In genomic region chr13:55830833-55831721, GRCm38 (mm10) we compare ENCODE assay signal across 11 mouse cellular contexts. TPM values are rescaled to one million over a fixed set of nuclear protein-coding genes. Genes with fewer than 3 reads are reported as not detected.
DNase-seq lines count a peak whose midpoint lies in the region; ATAC-seq lines count a peak whose summit lies in the region.
"Had no signal": no experiment of that assay in that cellular context is flagged by ENCODE, and none has a peak within 500 bp of the region (broad histone marks: within the 10 kb centered on the region; RNA-seq: fewer than 3 reads in every experiment).

No protein-coding gene starts in this region.

- H3K27me3 ChIP-seq in heart, embryonic 13.5 days (replicated peaks) = peaks cover 95% of the 10 kb centered on the region
- H3K27me3 ChIP-seq in hindbrain, embryonic 13.5 days = peaks cover 92% of the 10 kb centered on the region
- peaks cover 93% of the 10 kb centered on the region for H3K27me3 ChIP-seq in midbrain, embryonic 12.5 days

- no peak overlapping the region for H3K27ac ChIP-seq in heart, embryonic 13.5 days (replicated peaks)
- no peak overlapping the region for H3K27ac ChIP-seq in hindbrain, embryonic 13.5 days
- H3K27ac ChIP-seq in midbrain, embryonic 12.5 days (replicated peaks) = no peak overlapping the region

- no peaks in the 10 kb centered on the region for H3K9me3 ChIP-seq in heart, embryonic 13.5 days
- no peaks in the 10 kb centered on the region; the same call in 1 of the 2 replicates for H3K9me3 ChIP-seq in hindbrain, embryonic 13.5 days
- no peaks in the 10 kb centered on the region for H3K9me3 ChIP-seq in midbrain, embryonic 12.5 days
- H3K9me3 ChIP-seq: G1E had no signal

- WGBS in heart, embryonic 13.5 days = 1% methylated on average over 41 of the region's 82 CpGs
- under 1% methylated on average over 55 of the region's 82 CpGs for WGBS in hindbrain, embryonic 13.5 days
- WGBS in midbrain, embryonic 12.5 days = under 1% methylated on average over 49 of the region's 82 CpGs

- no peaks in the 10 kb centered on the region for H3K36me3 ChIP-seq in heart, embryonic 13.5 days
- no peaks in the 10 kb centered on the region for H3K36me3 ChIP-seq in hindbrain, embryonic 13.5 days
- H3K36me3 ChIP-seq in midbrain, embryonic 12.5 days = no peaks in the 10 kb centered on the region
- H3K36me3 ChIP-seq: G1E had no signal

- H3K4me1 ChIP-seq in heart, embryonic 13.5 days = peaks cover 35% of the 10 kb centered on the region
- H3K4me1 ChIP-seq in hindbrain, embryonic 13.5 days (replicated peaks) = peaks cover 28% of the 10 kb centered on the region
- peaks cover 37% of the 10 kb centered on the region for H3K4me1 ChIP-seq in midbrain, embryonic 12.5 days

- H3K4me3 ChIP-seq in heart, embryonic 13.5 days = peak overlapping the region; percentile 49
- peak overlapping the region; percentile 15 for H3K4me3 ChIP-seq in hindbrain, embryonic 13.5 days
- H3K4me3 ChIP-seq in midbrain, embryonic 12.5 days = peak overlapping the region; percentile 18

- no peak; the same call in 1 of the 2 replicates for ATAC-seq in heart, embryonic 13.5 days (ENCODE audit: extremely low read depth, insufficient number of reproducible peaks, low FRiP score, low TSS enrichment)
- no peak for ATAC-seq in hindbrain, embryonic 13.5 days (ENCODE audit: low FRiP score)
- ATAC-seq in midbrain, embryonic 12.5 days (ENCODE audit: low FRiP score, low read depth) = no peak

- H3K4me2 ChIP-seq in heart, embryonic 13.5 days = peak overlapping the region; percentile 71
- H3K4me2 ChIP-seq in hindbrain, embryonic 13.5 days = peak overlapping the region; percentile 8; the same call in 1 of the 2 replicates
- peak overlapping the region; percentile 34 for H3K4me2 ChIP-seq in midbrain, embryonic 12.5 days (replicated peaks)

- peak overlapping the region; percentile 61 for H3K9ac ChIP-seq in heart, embryonic 13.5 days
- no peak overlapping the region for H3K9ac ChIP-seq in hindbrain, embryonic 13.5 days
- peak overlapping the region; percentile 20; the same call in 1 of the 2 replicates for H3K9ac ChIP-seq in midbrain, embryonic 12.5 days (replicated peaks)

- no peak for DNase-seq in heart, adult 8-10 months (ENCODE audit: low spot score)
- peak; percentile 69 for DNase-seq in embryo, embryonic 11 days
- DNase-seq in right cerebral cortex, postnatal 10 days (ENCODE audit: low spot score in 2 of 2) = no peak
- DNase-seq in cerebellum, postnatal 25 days = no peak
- no peak for DNase-seq in adrenal gland, adult 18-20 months (ENCODE audit: low spot score in 2 of 2)
- DNase-seq: cerebellum, adult 9-10 months had no signal

RNA-seq across cellular contexts. Expression of gene Pitx1, which starts 4.9 kb away (rescaled TPM):
- 0.17 and 1.5 TPM in 2 replicates for polyA plus RNA-seq in heart, embryonic 13.5 days (2015; fragmentation: Nextera tagmentation; extraction: Ambion mirVana)
- not detected for total RNA-seq in heart, adult 8-10 months (2022)
- 0.22 and 1.3 TPM in 2 replicates for polyA plus RNA-seq in hindbrain, embryonic 13.5 days (2015; fragmentation: Nextera tagmentation; extraction: Ambion mirVana)
- polyA plus RNA-seq in midbrain, embryonic 12.5 days (2016; fragmentation: Nextera tagmentation; extraction: Ambion mirVana) = 2.7 and 4.1 TPM in 2 replicates
- total RNA-seq in adrenal gland, adult 18-20 months (2021) = not detected
- total RNA-seq: G1E; liver, adult 2 months had no signal
- polyA plus RNA-seq: G1E; liver, adult 2 months had no signal

RNA-seq across cellular contexts. Expression of gene Catsper3, which starts 46.7 kb away (rescaled TPM):
- polyA plus RNA-seq in heart, embryonic 13.5 days (2015; fragmentation: Nextera tagmentation; extraction: Ambion mirVana) = 0.15 TPM in 2 replicates
- total RNA-seq in heart, adult 8-10 months (2022) = under 1 TPM; 0.25 to 0.40 (median 0.32) TPM
- polyA plus RNA-seq in hindbrain, embryonic 13.5 days (2015; fragmentation: Nextera tagmentation; extraction: Ambion mirVana) = not detected in 2 replicates
- 0.18 TPM in 1 of 2 replicates, not detected in the other for polyA plus RNA-seq in midbrain, embryonic 12.5 days (2016; fragmentation: Nextera tagmentation; extraction: Ambion mirVana)
- not detected for total RNA-seq in adrenal gland, adult 18-20 months (2021)
- total RNA-seq: G1E; liver, adult 2 months had no signal
- polyA plus RNA-seq: G1E; liver, adult 2 months had no signal

Comparison
In these comparisons a context has a peak if more than half of its experiments do, and no peak if none do; other contexts are left out.
1. H3K4me2 ChIP-seq: peak in every context shown above with its lines; median percentile 71 in heart, embryonic 13.5 days; 34 in midbrain, embryonic 12.5 days; 8 in hindbrain, embryonic 13.5 days.